Mouse (Mus musculus): ENCODE results near the gene Dnajb6.

- TF ChIP-seq CTCF (IDR thresholded peaks at IDR 0.05; ENCODE audit: control insufficient read depth, insufficient read depth, insufficient replicate concordance, low read depth, low read length), result no peak
- TF ChIP-seq POLR2A (IDR thresholded peaks at IDR 0.05; ENCODE audit: control insufficient read depth, low read depth, low read length), result no peak
These were observed 81.9 kb downstream of the Dnajb6 start for GRCm38 (mm10) chr5:29817400-29817799.

Data from testis, adult 2 months (tissue).